Mouse (Mus musculus) CH12.LX (cell line): ENCODE measurements around the gene Ece1. TPM values are rescaled to one million over a fixed set of nuclear protein-coding genes. Genes with fewer than 3 reads are reported as not detected.

Experiments used
- DNase-seq: peaks from one replicate; pipeline ENCODE4 v3.0.0-alpha.2; 2013; ENCODE audit errors: extremely low read depth
- H3K27ac ChIP-seq: 2 replicates; pipeline ENCODE4 v1.5.1; 2012; ENCODE audit warnings: low read depth, mild to moderate bottlenecking, control low read depth, moderate library complexity; ENCODE audit not compliant: insufficient read depth
- H3K27me3 ChIP-seq: replicated peaks from 2 replicates; pipeline ENCODE3; 2012; ENCODE audit warnings: inconsistent platforms
- H3K36me3 ChIP-seq, 2 experiments: replicated peaks in 1 of 2; 2 replicates each; pipeline versions ENCODE3 to v1.6.1; 2012; ENCODE audit warnings: inconsistent platforms in 1 of 2, low read length in 1 of 2, mild to moderate bottlenecking in 1 of 2, mixed read lengths in 1 of 2, moderate library complexity in 1 of 2; ENCODE audit not compliant: control insufficient read depth in 1 of 2, insufficient read depth in 1 of 2
- H3K4me1 ChIP-seq, 2 experiments: 2 replicates each; pipeline ENCODE4 v1.6.1; 2012; ENCODE audit warnings: inconsistent platforms in 1 of 2, moderate library complexity in 1 of 2; ENCODE audit not compliant: insufficient read depth in 2 of 2, control insufficient read depth in 1 of 2
- H3K4me2 ChIP-seq: 2 replicates; pipeline ENCODE4 v1.6.1; 2012; ENCODE audit warnings: low read depth, mild to moderate bottlenecking, control low read depth; ENCODE audit not compliant: poor library complexity, insufficient read depth, severe bottlenecking
- H3K4me3 ChIP-seq, 3 experiments: fragments of 150-350 bp in 1 of 3; sonication (generic) in 1 of 3; replicated peaks in 1 of 3; 2 replicates each; pipeline versions ENCODE3 to v1.5.1; 2011 to 2012; ENCODE audit warnings: low read depth in 2 of 3, low read length in 2 of 3, mild to moderate bottlenecking in 2 of 3, moderate library complexity in 2 of 3, control low read depth in 1 of 3, improper control_type of control experiment in 1 of 3, inconsistent platforms in 1 of 3, mixed read lengths in 1 of 3; ENCODE audit not compliant: poor library complexity in 1 of 3
- H3K79me2 ChIP-seq: replicated peaks from 2 replicates; pipeline ENCODE4 v1.6.1; 2012; ENCODE audit warnings: mild to moderate bottlenecking, moderate library complexity; ENCODE audit not compliant: control insufficient read depth, poor library complexity, insufficient read depth, severe bottlenecking; ENCODE audit errors: extremely low read depth
- H3K9ac ChIP-seq: 2 replicates; pipeline ENCODE4 v1.6.1; 2012; ENCODE audit warnings: low read depth, mild to moderate bottlenecking, control low read depth, moderate library complexity; ENCODE audit not compliant: insufficient read depth
- H3K9me3 ChIP-seq: replicated peaks from 2 replicates; pipeline ENCODE3; 2012; ENCODE audit warnings: low read length, inconsistent platforms, mixed read lengths
- CHD1 ChIP-seq: IDR thresholded peaks from 2 replicates; pipeline ENCODE4 v1.6.1; 2012; ENCODE audit warnings: low read depth, low read length, improper control_type of control experiment, inconsistent platforms
- CHD2 ChIP-seq: IDR thresholded peaks from 2 replicates; pipeline ENCODE4 v1.6.1; 2011; ENCODE audit warnings: low read length, improper control_type of control experiment
- CTCF ChIP-seq, 2 experiments: IDR thresholded peaks in 1 of 2; conservative IDR thresholded peaks in 1 of 2; 2 replicates each; pipeline ENCODE4 v1.5.1; 2011 to 2012; ENCODE audit warnings: low read depth in 2 of 2, low read length in 2 of 2, improper control_type of control experiment in 1 of 2, inconsistent platforms in 1 of 2, mild to moderate bottlenecking in 1 of 2, moderate library complexity in 1 of 2
- E2F4 ChIP-seq: IDR thresholded peaks from 2 replicates; pipeline ENCODE4 v1.6.1; 2011; ENCODE audit warnings: low read depth, low read length, improper control_type of control experiment; ENCODE audit not compliant: insufficient replicate concordance
- ELF1 ChIP-seq: IDR thresholded peaks from 2 replicates; pipeline ENCODE4 v1.6.1; 2014; ENCODE audit warnings: low read depth, mild to moderate bottlenecking, inconsistent platforms, low read length, improper control_type of control experiment
- ETS1 ChIP-seq: conservative IDR thresholded peaks from 2 replicates; pipeline ENCODE4 v1.6.1; 2012; ENCODE audit warnings: low read depth, mild to moderate bottlenecking, inconsistent platforms, low read length, improper control_type of control experiment, moderate library complexity
- HCFC1 ChIP-seq: IDR thresholded peaks from 2 replicates; pipeline ENCODE4 v1.6.1; 2012; ENCODE audit warnings: low read depth, mild to moderate bottlenecking, inconsistent platforms, low read length, improper control_type of control experiment
- JUN ChIP-seq: IDR thresholded peaks from 2 replicates; pipeline ENCODE4 v1.6.1; 2011; ENCODE audit warnings: low read depth, mild to moderate bottlenecking, low read length, improper control_type of control experiment, moderate library complexity; ENCODE audit not compliant: insufficient read depth
- MAZ ChIP-seq: IDR thresholded peaks from 2 replicates; pipeline ENCODE4 v1.6.1; 2012; ENCODE audit warnings: low read depth, mild to moderate bottlenecking, inconsistent platforms, low read length, improper control_type of control experiment, moderate library complexity
- MEF2A ChIP-seq: IDR thresholded peaks from 2 replicates; pipeline ENCODE4 v1.6.1; 2014; ENCODE audit warnings: low read depth, mild to moderate bottlenecking, inconsistent platforms, low read length, improper control_type of control experiment, borderline replicate concordance
- MXI1 ChIP-seq: IDR thresholded peaks from 2 replicates; pipeline ENCODE4 v1.6.1; 2011; ENCODE audit warnings: mild to moderate bottlenecking, low read depth, low read length, improper control_type of control experiment
- NRF1 ChIP-seq: IDR thresholded peaks from 2 replicates; pipeline ENCODE4 v1.6.1; 2014; ENCODE audit warnings: low read depth, mild to moderate bottlenecking, inconsistent platforms, low read length, improper control_type of control experiment, moderate library complexity
- POLR2A ChIP-seq: IDR thresholded peaks from 2 replicates; pipeline ENCODE4 v1.6.1; 2011; ENCODE audit warnings: low read depth, mild to moderate bottlenecking, improper control_type of control experiment, low read length
- RAD21 ChIP-seq: IDR thresholded peaks from 2 replicates; pipeline ENCODE4 v1.6.1; 2011; ENCODE audit warnings: low read depth, mild to moderate bottlenecking, low read length, improper control_type of control experiment, moderate library complexity
- RCOR1 ChIP-seq: conservative IDR thresholded peaks from 2 replicates; pipeline ENCODE4 v1.6.1; 2012; ENCODE audit warnings: low read depth, mild to moderate bottlenecking, inconsistent platforms, low read length, improper control_type of control experiment
- SIN3A ChIP-seq: IDR thresholded peaks from 2 replicates; pipeline ENCODE4 v1.6.1; 2012; ENCODE audit warnings: low read length, improper control_type of control experiment, inconsistent platforms
- SMC3 ChIP-seq: IDR thresholded peaks from 2 replicates; pipeline ENCODE4 v1.6.1; 2011; ENCODE audit warnings: low read depth, low read length, improper control_type of control experiment
- USF1 ChIP-seq: IDR thresholded peaks from 2 replicates; pipeline ENCODE4 v1.6.1; 2014; ENCODE audit warnings: low read depth, mild to moderate bottlenecking, inconsistent platforms, low read length, improper control_type of control experiment
- USF2 ChIP-seq: conservative IDR thresholded peaks from 2 replicates; pipeline ENCODE4 v1.6.1; 2011; ENCODE audit warnings: low read depth, low read length, improper control_type of control experiment
- ZKSCAN1 ChIP-seq: IDR thresholded peaks from 2 replicates; pipeline ENCODE4 v1.6.1; 2012; ENCODE audit warnings: low read depth, inconsistent platforms, low read length, improper control_type of control experiment, borderline replicate concordance
- dilution Hi-C: fragments of 300-500 bp; cut with MboI; formaldehyde crosslinking; loops from 2 replicates; pipeline ENCODE4 v1.14.3; 2020; ENCODE audit warnings: low sequenced_read_pairs; ENCODE audit not compliant: extremely low pct_unique_long_range_greater_than_20kb, extremely low pct_ligation_motif_present
- in situ Hi-C: fragments of 300-500 bp; cut with MboI; formaldehyde crosslinking; loops from 3 replicates; pipeline ENCODE4 v1.14.3; 2019; ENCODE audit warnings: low sequenced_read_pairs, low pct_ligation_motif_present, low pct_unique_long_range_greater_than_20kb, mixed read lengths
- polyA plus RNA-seq: library from polyadenylated mRNA; unstranded; fragments of >175 nt; gene quantifications from 2 replicates; pipeline ENCODE4 v1.2.1, GENCODE M21; 2012; ENCODE audit warnings: low read depth; ENCODE audit not compliant: insufficient read length
- total RNA-seq, 2 experiments: library from RNA; depleted of rRNA; stranded (reverse); fragments of 300-350 nt in 1 of 2; fragments of >200 nt in 1 of 2; gene quantifications; 2 replicates each; pipeline ENCODE4 v1.2.3; 2012 to 2014

The Ece1 gene
- total and polyA plus RNA-seq, 3 experiments, result 0.12 to 10.0 (median 0.16) TPM

- in situ Hi-C loops (no loop called here), dilution Hi-C loops (no loop called here)
- no peak overlapping the region for H3K27ac ChIP-seq
- H3K79me2 ChIP-seq, result no peaks in the 10 kb centered on the region
- peaks cover 77% of the 10 kb centered on the region for H3K27me3 ChIP-seq
- H3K9me3 ChIP-seq, result no peaks in the 10 kb centered on the region
- no peak overlapping the region for H3K4me3 ChIP-seq
- no peaks in the 10 kb centered on the region for H3K36me3 ChIP-seq
- H3K9ac ChIP-seq, result no peak overlapping the region
- DNase-seq, result no peak
- no peak overlapping the region for H3K4me2 ChIP-seq
- TF ChIP-seq USF1, result no peak
- no peak for TF ChIP-seq ETS1
- TF ChIP-seq HCFC1, result no peak
- TF ChIP-seq JUN, result no peak
- TF ChIP-seq, all 38 proteins: peak for 0
- no peaks in the 10 kb centered on the region for H3K4me1 ChIP-seq
Observed at GRCm38 (mm10) chr4:137902873-137903272, 40.8 kb downstream of the Ece1 start.

DNA sequence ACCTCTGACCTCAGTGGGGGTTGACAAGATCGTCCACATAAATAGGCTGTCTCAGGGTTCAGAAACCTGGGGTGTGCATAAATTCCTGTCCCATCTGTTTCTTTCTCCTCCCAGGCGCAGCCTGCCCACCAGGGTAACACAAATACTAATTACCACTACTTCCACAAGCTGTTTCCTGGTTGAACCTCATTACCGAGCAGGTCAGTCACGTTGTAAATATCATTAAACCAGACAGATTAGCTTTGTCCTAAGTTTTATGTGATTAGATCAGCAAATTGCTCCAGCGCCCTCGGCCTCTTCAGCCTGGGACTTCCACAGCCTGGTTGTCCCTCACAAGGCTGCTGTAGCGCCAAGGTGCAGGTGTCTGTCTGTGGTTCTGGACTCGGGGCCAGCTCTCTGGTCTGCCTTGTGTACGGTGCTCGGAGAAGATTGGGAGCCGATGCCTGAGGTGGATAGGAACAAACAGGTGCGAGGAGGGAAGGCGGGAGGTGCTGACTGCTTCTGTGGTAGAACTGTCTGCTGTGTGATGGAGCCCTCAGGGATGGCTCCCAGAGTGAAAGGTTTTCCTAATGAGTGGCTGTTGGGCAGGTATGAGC lies 43.0 kb downstream of the Ece1 start:
- Histone ChIP-seq H3K79me2 (no peaks in the 10 kb centered on the region), H3K27me3 (peaks cover 69% of the 10 kb centered on the region), H3K4me2 (no peak overlapping the region), H3K4me3 (no peak overlapping the region), H3K36me3 (no peaks in the 10 kb centered on the region), H3K4me1 (peaks cover 2 to 9% of the 10 kb centered on the region in 2 experiments; a peak in 2 of 4 replicates), H3K9ac (no peak overlapping the region), H3K9me3 (no peaks in the 10 kb centered on the region), H3K27ac (no peak overlapping the region)
- TF ChIP-seq SMC3, result no peak
- no peak for TF ChIP-seq RAD21
- TF ChIP-seq MXI1, result no peak
- no peak for TF ChIP-seq USF2
- no peak for TF ChIP-seq MAZ
- no peak for TF ChIP-seq CHD2
- TF ChIP-seq ELF1, result no peak
- no peak for TF ChIP-seq RCOR1
- TF ChIP-seq NRF1, result no peak
- no peak for TF ChIP-seq CHD1
- TF ChIP-seq MEF2A, result no peak
- no peak for TF ChIP-seq E2F4
- no peak for TF ChIP-seq CTCF (conservative IDR thresholded peaks at IDR 0.05 in 1 of 2, IDR thresholded peaks at IDR 0.05 in 1 of 2; ENCODE audit: low read depth in 2 of 2, low read length in 2 of 2)
- TF ChIP-seq JUN, result no peak
- no peak for TF ChIP-seq POLR2A
- no peak for TF ChIP-seq SIN3A
- no peak for TF ChIP-seq ZKSCAN1
- in situ Hi-C loops (no loop called here), dilution Hi-C loops (no loop called here)
- no peak for DNase-seq
